Mouse (Mus musculus): ENCODE results near the gene Tgif1. TPM values are rescaled to one million over a fixed set of nuclear protein-coding genes. Genes with fewer than 3 reads are reported as not detected.
A peak's percentile ranks its signal among the peaks of the same experiment; 100 is the strongest.

Tgif1 gene
- polyA plus RNA-seq, 1 experiment: 20.7 TPM

- no peaks in the 10 kb centered on the region for H3K36me3 ChIP-seq (ENCODE audit: control insufficient read depth, insufficient read depth, low read length)
- 73% methylated on average over 6 of the region's 6 CpGs for WGBS
Observed at GRCm38 (mm10) chr17:70866538-70867114, 13.3 kb upstream of the Tgif1 start.

DNA sequence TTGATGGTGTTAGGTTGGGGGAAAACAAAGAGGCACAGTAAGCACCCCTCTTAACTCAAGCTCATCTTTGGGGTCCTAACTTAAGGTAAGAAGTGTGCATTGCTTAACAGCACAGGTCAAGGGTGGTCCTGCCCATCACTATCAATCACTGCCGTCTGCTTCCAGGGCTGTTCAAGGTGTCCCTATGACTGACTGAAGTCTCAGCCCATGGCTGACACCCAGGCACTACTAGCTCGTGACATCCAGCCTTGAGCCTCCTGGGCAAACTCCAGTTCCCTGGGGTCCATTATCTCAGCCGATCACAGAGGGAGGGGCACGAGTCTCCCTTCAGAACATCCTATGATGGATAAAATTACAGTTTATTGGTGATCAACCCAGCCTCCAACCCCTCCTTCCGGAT lies 12.7 kb upstream of the Tgif1 start:
- Histone ChIP-seq H3K4me1 (ENCODE audit: control insufficient read depth, insufficient read depth, low read length) (no peaks in the 10 kb centered on the region), H3K27me3 (replicated peaks; ENCODE audit: control insufficient read depth, insufficient read depth, low read length) (no peaks in the 10 kb centered on the region), H3K4me3 (ENCODE audit: insufficient read depth, low read depth, low read length) (no peak overlapping the region), H3K36me3 (ENCODE audit: control insufficient read depth, insufficient read depth, low read length) (no peaks in the 10 kb centered on the region), H3K27ac (ENCODE audit: insufficient read depth, low read depth, low read length) (no peak overlapping the region)
- 79% methylated on average over 5 of the region's 5 CpGs for whole genome bisulfite sequencing
- no peak for DNase-seq
- TF ChIP-seq CTCF (conservative IDR thresholded peaks at IDR 0.05; ENCODE audit: insufficient read depth, insufficient read length, low read depth, low read length) (no peak), POLR2A (IDR thresholded peaks at IDR 0.05; ENCODE audit: low read depth, low read length) (no peak)

More at GRCm38 (mm10) chr17:70866538-70867114, 13.3 kb upstream of the Tgif1 start:
- no peak overlapping the region for H3K27ac ChIP-seq (ENCODE audit: insufficient read depth, low read depth, low read length)
- H3K4me1 ChIP-seq (ENCODE audit: control insufficient read depth, insufficient read depth, low read length): no peaks in the 10 kb centered on the region
- no peak overlapping the region for H3K4me3 ChIP-seq (ENCODE audit: insufficient read depth, low read depth, low read length)
- no peaks in the 10 kb centered on the region for H3K27me3 ChIP-seq (replicated peaks; ENCODE audit: control insufficient read depth, insufficient read depth, low read length)
- TF ChIP-seq POLR2A (IDR thresholded peaks at IDR 0.05; ENCODE audit: low read depth, low read length) (no peak), CTCF (conservative IDR thresholded peaks at IDR 0.05; ENCODE audit: insufficient read depth, insufficient read length, low read depth, low read length) (no peak)
- DNase-seq: no peak

- H3K27ac ChIP-seq (ENCODE audit: insufficient read depth, low read depth, low read length): no peak overlapping the region
- no peaks in the 10 kb centered on the region for H3K36me3 ChIP-seq (ENCODE audit: control insufficient read depth, insufficient read depth, low read length)
- no peak for TF ChIP-seq CTCF (conservative IDR thresholded peaks at IDR 0.05; ENCODE audit: insufficient read depth, insufficient read length, low read depth, low read length)
- no peak for TF ChIP-seq POLR2A (IDR thresholded peaks at IDR 0.05; ENCODE audit: low read depth, low read length)
- no peak for DNase-seq
- 64% methylated on average over 10 of the region's 10 CpGs for whole genome bisulfite sequencing
- H3K4me3 ChIP-seq (ENCODE audit: insufficient read depth, low read depth, low read length): no peak overlapping the region
- no peaks in the 10 kb centered on the region for H3K4me1 ChIP-seq (ENCODE audit: control insufficient read depth, insufficient read depth, low read length)
- H3K27me3 ChIP-seq (replicated peaks; ENCODE audit: control insufficient read depth, insufficient read depth, low read length): no peaks in the 10 kb centered on the region
Observed at GRCm38 (mm10) chr17:70865060-70865604, 11.8 kb upstream of the Tgif1 start.

- no peaks in the 10 kb centered on the region for H3K4me1 ChIP-seq (ENCODE audit: control insufficient read depth, insufficient read depth, low read length)
- H3K36me3 ChIP-seq (ENCODE audit: control insufficient read depth, insufficient read depth, low read length): no peaks in the 10 kb centered on the region
- 90% methylated on average over 3 of the region's 3 CpGs for WGBS
- no peak for DNase-seq
- no peaks in the 10 kb centered on the region for H3K27me3 ChIP-seq (replicated peaks; ENCODE audit: control insufficient read depth, insufficient read depth, low read length)
- TF ChIP-seq CTCF (conservative IDR thresholded peaks at IDR 0.05; ENCODE audit: insufficient read depth, insufficient read length, low read depth, low read length) (no peak), POLR2A (IDR thresholded peaks at IDR 0.05; ENCODE audit: low read depth, low read length) (no peak)
- no peak overlapping the region for H3K4me3 ChIP-seq (ENCODE audit: insufficient read depth, low read depth, low read length)
- H3K27ac ChIP-seq (ENCODE audit: insufficient read depth, low read depth, low read length): no peak overlapping the region
Observed at GRCm38 (mm10) chr17:70864645-70865044, 11.3 kb upstream of the Tgif1 start.

DNA sequence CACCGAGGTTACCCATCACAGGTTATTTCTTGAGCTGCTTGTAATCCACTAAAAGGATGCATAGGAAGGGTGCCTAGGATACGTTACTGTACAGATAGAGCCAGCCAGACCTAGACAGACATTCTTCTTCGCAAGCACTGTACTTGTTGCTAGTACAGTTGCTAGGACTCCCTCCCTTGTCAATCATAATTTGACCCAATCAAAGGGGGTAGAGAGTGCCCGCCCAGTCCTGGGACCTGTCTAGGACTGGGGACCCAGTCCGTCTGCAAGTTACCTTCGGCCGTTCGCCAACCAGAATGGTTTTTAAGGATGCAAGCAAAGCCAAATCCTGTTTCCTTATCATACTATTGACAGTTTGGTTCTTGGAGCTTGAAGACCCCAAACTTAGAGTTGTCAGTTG lies 10.8 kb upstream of the Tgif1 start:
- Histone ChIP-seq H3K36me3 (ENCODE audit: control insufficient read depth, insufficient read depth, low read length) (no peaks in the 10 kb centered on the region), H3K4me1 (ENCODE audit: control insufficient read depth, insufficient read depth, low read length) (no peaks in the 10 kb centered on the region), H3K27ac (ENCODE audit: insufficient read depth, low read depth, low read length) (no peak overlapping the region), H3K27me3 (replicated peaks; ENCODE audit: control insufficient read depth, insufficient read depth, low read length) (no peaks in the 10 kb centered on the region), H3K4me3 (ENCODE audit: insufficient read depth, low read depth, low read length) (no peak overlapping the region)
- DNase-seq: no peak
- 98% methylated on average over 8 of the region's 8 CpGs for WGBS
- TF ChIP-seq POLR2A (IDR thresholded peaks at IDR 0.05; ENCODE audit: low read depth, low read length) (no peak), CTCF (conservative IDR thresholded peaks at IDR 0.05; ENCODE audit: insufficient read depth, insufficient read length, low read depth, low read length) (no peak)

- 71% methylated on average over 4 of the region's 4 CpGs for WGBS
- H3K36me3 ChIP-seq (ENCODE audit: control insufficient read depth, insufficient read depth, low read length): no peaks in the 10 kb centered on the region
- TF ChIP-seq POLR2A (IDR thresholded peaks at IDR 0.05; ENCODE audit: low read depth, low read length) (no peak), CTCF (conservative IDR thresholded peaks at IDR 0.05; ENCODE audit: insufficient read depth, insufficient read length, low read depth, low read length) (no peak)
- H3K4me3 ChIP-seq (ENCODE audit: insufficient read depth, low read depth, low read length): no peak overlapping the region
- no peak for DNase-seq
- H3K27me3 ChIP-seq (replicated peaks; ENCODE audit: control insufficient read depth, insufficient read depth, low read length): no peaks in the 10 kb centered on the region
- H3K4me1 ChIP-seq (ENCODE audit: control insufficient read depth, insufficient read depth, low read length): peaks cover 7% of the 10 kb centered on the region; the same call in 1 of the 2 replicates
- H3K27ac ChIP-seq (ENCODE audit: insufficient read depth, low read depth, low read length): no peak overlapping the region
Observed at GRCm38 (mm10) chr17:70858814-70859213, 5.5 kb upstream of the Tgif1 start.

GRCm38 (mm10) chr17:70856871-70857415 lies 3.6 kb upstream of the Tgif1 start:
- TF ChIP-seq POLR2A (IDR thresholded peaks at IDR 0.05; ENCODE audit: low read depth, low read length) (no peak), CTCF (conservative IDR thresholded peaks at IDR 0.05; ENCODE audit: insufficient read depth, insufficient read length, low read depth, low read length) (0 out of 2 replicates have a peak, but pooled peaks have one; percentile 4)
- Histone ChIP-seq H3K27me3 (replicated peaks; ENCODE audit: control insufficient read depth, insufficient read depth, low read length) (no peaks in the 10 kb centered on the region), H3K4me1 (ENCODE audit: control insufficient read depth, insufficient read depth, low read length) (peaks cover 7% of the 10 kb centered on the region; the same call in 1 of the 2 replicates), H3K4me3 (ENCODE audit: insufficient read depth, low read depth, low read length) (peak overlapping the region; percentile 13; the same call in 1 of the 2 replicates), H3K27ac (ENCODE audit: insufficient read depth, low read depth, low read length) (no peak overlapping the region), H3K36me3 (ENCODE audit: control insufficient read depth, insufficient read depth, low read length) (no peaks in the 10 kb centered on the region)
- peak; percentile 55 for DNase-seq
- 32% methylated on average over 12 of the region's 12 CpGs for WGBS

Data from kidney, adult 2 months (tissue).